Mouse (Mus musculus): Measurements from ENCODE around the gene Ticam1.

Ticam1 gene

GRCm38 (mm10) chr17:56219805-56220204 lies 56.8 kb downstream of the Ticam1 start:
- no peak for DNase-seq (ENCODE audit: extremely low spot score, low read depth, low spot score)
